Mouse (Mus musculus) Patski (cell line): ENCODE results near the gene Olfr91. TPM values are rescaled to one million over a fixed set of nuclear protein-coding genes. Genes with fewer than 3 reads are reported as not detected.

ENCODE experiments used
- ATAC-seq: fragments of 100-300 bp; one replicate; pipeline ENCODE4 v1.8.0; 2021
- CTCF ChIA-PET: fragments of 350-600 bp; sonication (Branson Sonifier 250); formaldehyde crosslinking; loops from one replicate; lab custom pipeline; 2022; ENCODE audit warnings: inconsistent platforms; lab: Charles Lee
- POLR2A ChIA-PET: fragments of 350-600 bp; sonication (Branson Sonifier 250); formaldehyde crosslinking; loops from one replicate; lab custom pipeline; 2022; ENCODE audit warnings: antibody characterized with exemption, inconsistent platforms; lab: Charles Lee
- DNase-seq: peaks from one replicate; pipeline ENCODE4 v3.0.0-alpha.2; 2011; ENCODE audit warnings: low read depth, low spot score
- H3K27me3 ChIP-seq: fragments of 371-371 bp; one replicate; pipeline ENCODE4 v1.5.1; 2021
- CTCF ChIP-seq: fragments of 100-300 bp; IDR thresholded peaks from one replicate; pipeline ENCODE4 v1.5.1; 2021
- in situ Hi-C: fragments of 300-500 bp; cut with MboI; formaldehyde crosslinking; loops from 3 replicates; pipeline ENCODE4 v1.11.1; 2018; ENCODE audit warnings: low pct_unique_long_range_greater_than_20kb, mixed read lengths
- polyA plus RNA-seq: library from polyadenylated mRNA; unstranded; gene quantifications from one replicate; pipeline ENCODE4 v1.2.3, GENCODE M21; 2021

Olfr91 gene
- polyA plus RNA-seq, 1 experiment from 2014 or later, result not detected

GRCm38 (mm10) chr17:37063063-37063462 is 35.0 kb downstream of the Olfr91 start:
- DNase-seq, result no peak
- in situ Hi-C loops, result loop anchor here (25.0 kb wide), 1 partner anchor 801 kb away; the partner anchor contains the start of genes Rpp21 and Trim39
- POLR2A ChIA-PET, result interaction anchor here (2.1 kb wide), 1 partner anchor 10 kb away, joined by 5 read pairs; no protein-coding TSS in a partner anchor
- TF ChIP-seq CTCF, result no peak
- no peak for ATAC-seq
- H3K27me3 ChIP-seq, result no peaks in the 10 kb centered on the region
- CTCF ChIA-PET, result interaction anchor here (2.4 kb wide), 1 partner anchor 21 kb away, joined by 9 read pairs; no protein-coding TSS in a partner anchor

GRCm38 (mm10) chr17:37062101-37062641 is 35.9 kb downstream of the Olfr91 start:
- CTCF ChIA-PET, result interaction anchor here (0.9 to 2.4 kb wide), 5 partner anchors 8 to 142 kb away, joined by 3 to 9 read pairs (median 3); no protein-coding TSS in a partner anchor

DNA sequence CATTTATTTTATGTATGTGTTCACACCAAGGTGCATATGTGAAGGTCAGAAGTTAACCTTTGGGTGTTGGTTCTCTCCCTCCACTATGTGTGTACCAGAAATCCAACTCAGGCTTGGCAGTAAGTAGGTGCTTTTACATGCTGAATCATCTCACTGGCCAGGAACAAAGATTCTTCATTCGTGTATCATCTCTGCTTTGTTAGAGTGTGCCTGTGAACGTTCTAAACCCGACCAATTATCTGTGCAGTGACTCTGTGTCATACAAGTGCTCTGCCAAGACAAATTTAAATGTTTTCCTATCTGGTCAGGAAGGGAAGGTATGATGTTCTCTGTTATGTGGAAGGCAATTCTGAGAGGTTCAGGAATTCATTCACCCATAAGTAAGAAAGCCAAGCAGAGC is 36.6 kb downstream of the Olfr91 start:
- no peaks in the 10 kb centered on the region for H3K27me3 ChIP-seq
- ATAC-seq (peak; percentile 71), DNase-seq (no peak)
- in situ Hi-C loops, result loop anchor here (25.0 kb wide), 1 partner anchor 799 kb away; the partner anchor contains the start of genes Rpp21 and Trim39
- POLR2A ChIA-PET, result interaction anchor here (1.1 to 2.1 kb wide), 2 partner anchors 8 to 16 kb away, joined by 4 to 5 read pairs; partner anchors contain the start of gene Gabbr1
- CTCF ChIA-PET, result interaction anchor here (0.9 to 2.4 kb wide), 5 partner anchors 8 to 169 kb away, joined by 3 to 9 read pairs (median 3); no protein-coding TSS in a partner anchor
- no peak for TF ChIP-seq CTCF

More at GRCm38 (mm10) chr17:37062101-37062641, 35.9 kb downstream of the Olfr91 start:
- H3K27me3 ChIP-seq, result no peaks in the 10 kb centered on the region
- no peak for TF ChIP-seq CTCF
- ATAC-seq (no peak), DNase-seq (no peak)
- in situ Hi-C loops, result loop anchor here (25.0 kb wide), 1 partner anchor 800 kb away; the partner anchor contains the start of genes Rpp21 and Trim39
- POLR2A ChIA-PET, result interaction anchor here (1.1 to 2.1 kb wide), 2 partner anchors 9 to 17 kb away, joined by 4 to 5 read pairs; partner anchors contain the start of gene Gabbr1

GRCm38 (mm10) chr17:37056957-37057356 is 41.1 kb downstream of the Olfr91 start:
- H3K27me3 ChIP-seq, result no peaks in the 10 kb centered on the region
- no peak for TF ChIP-seq CTCF
- DNase-seq, result no peak
- ChIA-PET CTCF (interaction anchor here (1.3 kb wide), 1 partner anchor 12 kb away, joined by 3 read pairs; no protein-coding TSS in a partner anchor), POLR2A (no interaction called here)
- ATAC-seq, result no peak
- in situ Hi-C loops, result loop anchor here (25.0 kb wide), 1 partner anchor 795 kb away; the partner anchor contains the start of genes Rpp21 and Trim39

- ChIA-PET CTCF (interaction anchor here (1.0 kb wide), 1 partner anchor 159 kb away, joined by 3 read pairs; no protein-coding TSS in a partner anchor), POLR2A (no interaction called here)
- no peak for ATAC-seq
- TF ChIP-seq CTCF, result no peak
- in situ Hi-C loops, result loop anchor here (5.0 to 25.0 kb wide), 2 partner anchors 159 to 789 kb away; partner anchors contain the start of genes Rpp21, Trim39 and Trim40
- no peaks in the 10 kb centered on the region for H3K27me3 ChIP-seq
- no peak for DNase-seq
These were observed 46.3 kb downstream of the Olfr91 start for GRCm38 (mm10) chr17:37051745-37052144.

DNA sequence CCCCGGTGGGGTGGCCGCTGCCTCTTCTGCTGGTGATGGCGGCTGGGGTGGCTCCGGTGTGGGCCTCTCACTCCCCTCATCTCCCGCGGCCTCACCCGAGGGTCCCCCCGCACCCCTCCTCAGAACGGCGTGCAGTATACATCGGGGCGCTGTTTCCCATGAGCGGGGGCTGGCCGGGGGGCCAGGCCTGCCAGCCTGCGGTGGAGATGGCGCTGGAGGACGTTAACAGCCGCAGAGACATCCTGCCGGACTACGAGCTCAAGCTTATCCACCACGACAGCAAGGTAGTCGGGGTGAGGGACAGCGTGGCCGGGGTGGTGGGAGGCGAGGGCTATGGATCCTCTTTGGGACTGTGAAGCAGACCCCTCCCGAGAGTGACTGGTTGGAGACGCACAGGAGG is 47.2 kb downstream of the Olfr91 start:
- ATAC-seq, result no peak
- no peak for DNase-seq

DNA sequence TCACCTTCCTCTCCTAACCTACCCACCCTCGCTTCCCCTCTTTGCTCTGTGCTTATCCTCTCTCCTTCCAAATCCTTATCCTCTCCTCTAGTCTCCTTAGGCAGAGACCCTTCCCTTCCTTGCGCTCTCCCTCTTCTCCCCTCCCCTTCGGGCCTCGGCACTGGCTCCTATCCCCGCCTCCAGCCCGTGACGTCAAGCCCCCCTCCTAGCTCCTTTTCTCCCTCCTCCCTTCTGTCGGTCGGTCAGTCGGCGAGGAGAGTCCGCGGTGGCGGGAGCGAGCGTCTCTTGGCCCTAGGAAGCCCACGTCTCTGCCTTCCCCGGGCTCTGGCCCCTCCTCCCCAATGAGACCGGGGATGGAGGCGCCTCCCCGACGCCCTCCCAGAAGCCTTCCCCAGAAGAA is 47.7 kb downstream of the Olfr91 start:
- TF ChIP-seq CTCF, result no peak
- ChIA-PET POLR2A (no interaction called here), CTCF (no interaction called here)
- in situ Hi-C loops, result loop anchor here (5.0 to 25.0 kb wide), 2 partner anchors 158 to 788 kb away; partner anchors contain the start of genes Rpp21, Trim39 and Trim40
- DNase-seq (no peak), ATAC-seq (no peak)
- H3K27me3 ChIP-seq, result no peaks in the 10 kb centered on the region

More for the DNA sequence above, 47.2 kb downstream of the Olfr91 start:
- ChIA-PET POLR2A (no interaction called here), CTCF (interaction anchor here (1.0 kb wide), 1 partner anchor 158 kb away, joined by 3 read pairs; no protein-coding TSS in a partner anchor)
- no peak for TF ChIP-seq CTCF
- no peaks in the 10 kb centered on the region for H3K27me3 ChIP-seq
- in situ Hi-C loops, result loop anchor here (5.0 to 25.0 kb wide), 2 partner anchors 159 to 789 kb away; partner anchors contain the start of genes Rpp21, Trim39 and Trim40

DNA sequence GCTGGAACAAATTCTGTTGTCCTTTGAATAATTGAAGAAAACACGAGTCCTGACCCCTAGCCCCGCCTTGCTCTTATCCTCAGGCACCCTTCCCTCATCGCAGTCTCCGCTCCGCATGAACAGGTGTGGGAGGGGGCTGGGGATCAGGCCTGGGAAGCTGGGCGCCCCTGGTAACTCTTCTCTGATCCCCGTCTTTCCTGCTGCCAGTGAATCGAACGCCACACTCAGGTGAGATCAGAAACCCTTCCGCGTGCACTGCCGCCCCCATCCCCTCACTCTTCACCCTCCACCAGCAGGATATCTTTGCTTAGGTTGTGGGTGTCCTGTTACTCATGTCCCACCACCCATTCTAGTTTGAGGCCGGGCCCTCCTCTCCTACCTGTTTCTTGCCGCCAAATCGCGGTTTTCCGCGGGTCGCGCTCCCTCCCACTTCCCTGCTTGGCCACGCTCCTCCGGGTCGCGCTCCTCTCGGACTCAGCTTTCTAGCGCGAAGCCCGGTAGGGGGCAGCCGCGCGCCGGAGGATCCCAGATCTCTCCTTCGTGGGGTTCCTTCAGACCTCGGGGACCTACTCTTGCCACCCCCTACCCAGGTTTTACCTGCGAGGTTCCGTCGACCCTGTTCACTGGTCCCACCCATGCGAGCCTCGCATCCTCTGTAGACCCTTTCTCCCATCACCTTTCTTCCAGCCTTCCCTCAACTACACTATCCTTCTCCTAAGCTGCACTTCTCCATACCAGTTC is 48.3 kb downstream of the Olfr91 start:
- TF ChIP-seq CTCF, result no peak
- H3K27me3 ChIP-seq, result no peaks in the 10 kb centered on the region
- no peak for DNase-seq
- in situ Hi-C loops, result loop anchor here (5.0 to 25.0 kb wide), 3 partner anchors 92 to 787 kb away; partner anchors contain the start of genes Rpp21, Trim39, Trim40 and Znrd1
- CTCF ChIA-PET, result interaction anchor here (1.5 to 1.9 kb wide), 3 partner anchors 11 to 135 kb away, joined by 4 to 13 read pairs (median 5); partner anchors contain the start of gene Zfp57
- ATAC-seq, result no peak
- POLR2A ChIA-PET, result no interaction called here

DNA sequence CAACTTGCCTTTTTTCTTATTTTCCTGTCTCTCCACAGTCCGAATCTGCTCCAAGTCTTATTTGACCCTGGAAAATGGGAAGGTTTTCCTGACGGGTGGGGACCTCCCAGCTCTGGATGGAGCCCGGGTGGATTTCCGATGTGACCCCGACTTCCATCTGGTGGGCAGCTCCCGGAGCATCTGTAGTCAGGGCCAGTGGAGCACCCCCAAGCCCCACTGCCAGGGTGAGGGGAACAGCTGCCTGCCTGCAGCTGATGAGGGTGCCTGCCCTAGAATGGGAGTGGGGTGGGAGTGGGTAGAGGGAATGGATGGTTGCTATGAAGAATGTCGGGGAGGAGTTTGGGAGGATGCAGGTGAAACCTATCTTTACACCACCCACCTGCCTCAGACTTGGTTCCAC is 49.7 kb downstream of the Olfr91 start:
- in situ Hi-C loops, result loop anchor here (5.0 kb wide), 1 partner anchor 91 kb away; the partner anchor contains the start of genes Znrd1 and Znrd1as

More for the DNA sequence above, 49.7 kb downstream of the Olfr91 start:
- TF ChIP-seq CTCF, result no peak
- ChIA-PET POLR2A (no interaction called here), CTCF (interaction anchor here (1.2 to 1.9 kb wide), 6 partner anchors 12 to 236 kb away, joined by 3 to 13 read pairs (median 4); partner anchors contain the start of gene H2-M10.6)
- ATAC-seq (no peak), DNase-seq (no peak)
- no peaks in the 10 kb centered on the region for H3K27me3 ChIP-seq
